Mouse (Mus musculus): ENCODE results near the gene Fam173a.
"Not testable (repeated sequence)": the region's sequence is repeated elsewhere in the genome, so short reads cannot be mapped to it uniquely, and the experiment has no call there.

Gene Fam173a

DNA sequence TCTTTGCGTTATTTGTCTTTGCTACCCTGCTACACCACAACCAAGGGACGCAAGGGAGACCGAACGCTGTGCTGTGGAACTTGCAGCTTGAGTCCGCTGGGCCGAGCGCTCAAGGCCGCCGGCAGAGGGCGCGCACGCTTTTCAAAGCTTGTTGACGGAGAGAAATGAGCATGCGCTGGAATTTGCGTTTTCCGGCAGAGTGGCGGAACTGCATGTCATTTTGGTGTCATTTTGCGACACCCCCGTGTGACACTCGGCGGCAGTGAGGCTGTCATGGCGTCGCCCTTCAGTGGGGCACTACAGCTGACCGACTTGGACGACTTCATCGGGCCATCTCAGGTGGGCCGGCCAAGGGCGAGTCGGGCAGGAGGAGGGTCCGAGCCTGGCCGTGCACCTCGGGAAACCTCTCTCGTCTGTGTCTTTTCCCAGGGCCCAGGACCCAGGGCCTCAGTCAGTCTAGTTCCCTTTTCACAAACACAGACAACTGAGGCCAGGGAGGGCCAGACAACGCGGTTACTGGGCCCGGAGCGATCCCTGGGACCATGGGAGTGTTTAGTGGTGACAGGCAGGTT, 19.1 kb downstream of the Fam173a start, which contains the start of gene Narfl:
Gene Narfl (plus strand): TSS at position 228 of the 572 bp plus-strand sequence.
- in situ Hi-C loops (cut with MboI; ENCODE audit: unreplicated experiment in 2 of 2), result loop anchor here in 1 of 2 experiments (25.0 kb wide), 1 partner anchor 639 kb away; the partner anchor contains the start of gene Neurl1b

DNA sequence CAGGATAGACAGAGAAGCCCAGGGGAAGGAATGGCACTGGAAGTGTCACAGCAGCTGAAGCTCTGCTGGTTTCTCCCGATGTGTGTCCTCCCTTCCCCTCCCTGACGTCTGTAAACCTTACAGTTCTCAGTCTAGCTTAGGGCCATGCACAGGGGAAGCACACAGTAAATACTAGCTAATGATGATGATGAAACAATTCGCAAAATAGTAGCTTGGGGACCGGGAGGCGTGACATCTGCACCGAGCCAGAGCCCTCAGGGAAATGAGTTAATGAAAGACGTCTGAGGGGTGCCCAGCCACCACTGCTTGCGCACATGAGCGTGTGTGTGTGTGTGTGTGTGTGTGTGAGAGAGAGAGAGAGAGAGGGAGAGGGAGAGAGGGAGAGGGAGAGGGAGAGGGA, 23.4 kb downstream of the Fam173a start:
- in situ Hi-C loops (cut with MboI; ENCODE audit: unreplicated experiment in 2 of 2), result loop anchor here (5.0 to 25.0 kb wide), 3 partner anchors 33 to 643 kb away; partner anchors contain the start of gene Neurl1b (in 1 of the 2)

DNA sequence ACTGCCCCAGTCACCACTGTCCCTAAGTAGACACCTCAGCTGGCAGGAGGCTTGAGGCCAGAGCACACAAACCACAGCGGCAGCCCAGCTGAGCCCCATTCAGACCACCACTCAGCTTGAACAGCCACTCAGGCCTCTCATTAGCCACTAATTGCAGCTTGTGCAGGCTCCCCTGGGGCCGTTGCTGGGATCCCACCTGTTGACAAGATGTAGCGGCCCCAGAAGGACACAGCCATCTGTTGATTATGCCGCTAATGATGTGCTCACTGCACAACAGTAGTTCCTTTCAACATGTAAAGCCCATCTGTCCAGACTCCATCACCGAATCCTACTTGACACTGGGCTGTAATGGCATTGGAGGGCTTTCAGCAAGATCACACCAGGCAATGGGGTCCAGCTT, 26.8 kb downstream of the Fam173a start:
- in situ Hi-C loops (cut with MboI; ENCODE audit: unreplicated experiment in 2 of 2), result loop anchor here (5.0 to 25.0 kb wide), 3 partner anchors 36 to 646 kb away; partner anchors contain the start of gene Neurl1b (in 1 of the 2)

DNA sequence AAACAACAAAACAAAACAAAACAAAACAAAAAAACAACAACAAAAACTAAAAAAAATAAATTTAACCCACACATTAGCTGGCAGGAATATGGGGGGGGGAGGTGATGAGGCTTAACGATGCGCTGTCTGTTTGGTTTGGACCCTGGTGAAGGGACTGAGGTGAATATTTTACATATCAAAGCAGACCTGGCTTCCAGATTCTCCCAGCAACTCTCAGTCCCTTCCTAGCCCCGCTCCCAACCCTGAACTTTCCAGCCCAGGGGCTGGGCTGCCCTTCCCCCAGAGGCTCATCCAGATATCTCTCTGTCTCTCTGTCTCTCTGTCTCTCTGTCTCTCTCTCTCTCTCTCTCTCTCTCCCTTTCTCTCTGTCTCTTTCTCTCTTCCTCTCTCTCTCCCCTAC, 30.1 kb downstream of the Fam173a start:
- in situ Hi-C loops (cut with MboI; ENCODE audit: unreplicated experiment in 2 of 2), result loop anchor here in 1 of 2 experiments (25.0 kb wide), 1 partner anchor 650 kb away; the partner anchor contains the start of gene Neurl1b

DNA sequence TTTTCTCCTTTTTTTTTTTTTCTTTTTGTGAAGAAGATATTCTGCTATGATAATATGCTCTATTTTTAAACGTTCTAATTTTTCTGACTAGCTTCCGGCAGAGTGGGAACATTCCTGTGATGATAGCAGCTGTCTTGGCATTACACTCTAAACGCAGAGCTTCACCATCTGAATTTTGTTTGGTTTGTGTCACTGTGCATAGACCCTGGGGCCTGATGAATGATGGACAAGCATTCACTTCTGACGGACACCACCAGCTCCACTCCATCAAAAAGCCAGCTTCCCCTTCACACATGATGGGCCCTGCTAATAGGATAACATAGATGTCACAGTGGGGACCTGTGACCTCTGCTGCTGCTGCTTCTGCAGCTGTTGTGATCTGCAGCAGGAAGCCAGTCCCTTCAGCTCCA, 31.1 kb downstream of the Fam173a start:
- in situ Hi-C loops (cut with MboI; ENCODE audit: unreplicated experiment in 2 of 2), result loop anchor here in 1 of 2 experiments (25.0 kb wide), 1 partner anchor 651 kb away; the partner anchor contains the start of gene Neurl1b

DNA sequence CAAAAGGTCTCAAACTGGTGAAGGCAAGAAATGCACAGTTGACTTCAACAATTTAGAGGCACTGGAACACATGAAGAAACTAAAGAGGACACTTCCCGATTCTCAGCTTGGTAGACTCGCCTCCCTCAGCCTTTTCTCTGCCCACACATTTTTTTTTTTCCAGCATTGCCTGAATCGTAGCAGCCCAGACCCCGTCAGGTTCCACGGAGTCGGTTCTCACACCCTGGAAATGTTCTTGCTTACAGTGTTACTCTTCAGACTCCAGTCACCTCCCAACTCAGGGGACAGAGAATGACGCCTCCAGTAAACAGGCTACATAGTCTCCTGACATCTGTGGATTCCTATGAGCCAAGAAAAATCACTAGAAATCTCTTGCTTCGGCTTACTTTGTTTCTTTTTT, 32.6 kb downstream of the Fam173a start:
- in situ Hi-C loops (cut with MboI; ENCODE audit: unreplicated experiment in 2 of 2), result loop anchor here in 1 of 2 experiments (25.0 kb wide), 1 partner anchor 652 kb away; the partner anchor contains the start of gene Neurl1b

DNA sequence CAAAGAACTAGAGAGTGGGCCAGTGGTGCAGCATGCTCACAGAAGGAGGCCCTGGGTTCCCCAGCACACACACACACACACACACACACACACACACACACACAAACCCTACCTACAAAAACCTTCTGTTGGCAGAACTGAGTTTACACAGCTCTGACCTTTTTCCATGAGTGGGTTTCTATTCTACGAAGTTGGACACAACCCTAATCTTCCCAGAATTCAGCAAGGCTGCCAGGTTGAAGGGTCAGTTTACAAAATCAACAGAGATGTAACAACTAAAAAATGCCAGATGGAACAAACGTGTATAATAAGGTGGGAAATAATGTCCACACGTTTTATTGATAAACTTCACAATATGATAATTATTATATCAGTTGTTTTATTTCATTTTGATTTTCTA, 35.0 kb downstream of the Fam173a start:
- in situ Hi-C loops (cut with MboI; ENCODE audit: unreplicated experiment in 2 of 2), result loop anchor here in 1 of 2 experiments (25.0 kb wide), 1 partner anchor 655 kb away; the partner anchor contains the start of gene Neurl1b

DNA sequence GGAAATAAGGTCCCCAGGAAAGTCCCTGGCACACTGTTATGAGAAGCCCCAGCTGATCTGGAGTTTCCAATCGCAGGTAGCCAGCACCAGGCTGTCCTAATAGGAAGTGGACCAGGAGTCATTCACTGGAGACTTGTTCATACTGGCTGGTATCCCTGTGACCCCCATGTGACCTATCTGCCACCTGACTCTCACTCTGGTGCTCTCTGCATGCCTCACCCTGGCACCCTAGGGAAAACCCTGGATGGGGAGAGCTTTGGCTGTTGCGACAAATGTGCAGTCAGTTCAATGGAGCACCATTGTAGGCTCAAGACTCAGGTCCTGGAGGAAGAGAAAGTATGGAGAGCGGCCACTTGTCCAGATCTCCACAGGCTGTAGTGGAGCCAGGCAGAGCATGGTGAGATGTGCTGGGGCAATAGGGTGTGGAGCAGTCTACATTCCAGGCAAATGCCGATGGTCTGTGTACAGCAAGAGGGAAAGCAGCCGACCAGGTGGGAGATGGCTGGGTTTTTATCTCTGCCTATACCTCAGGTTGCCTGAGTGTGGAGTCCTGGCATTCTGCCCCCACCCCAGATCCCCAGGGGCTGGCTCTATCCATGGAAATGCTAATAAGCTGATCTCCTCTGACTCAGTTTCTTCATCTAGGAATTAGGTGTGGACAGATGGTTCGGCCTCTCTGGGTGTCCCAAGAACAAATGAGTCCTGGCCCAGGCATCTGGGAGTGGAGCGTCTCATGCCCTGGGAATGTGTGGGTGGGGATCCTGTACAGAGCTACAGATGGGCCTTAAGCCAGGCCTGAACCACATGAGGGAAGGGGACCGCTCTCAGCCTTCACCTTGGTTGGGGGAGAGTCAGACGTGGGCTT, 36.1 kb downstream of the Fam173a start:
- in situ Hi-C loops (cut with MboI; ENCODE audit: unreplicated experiment in 2 of 2), result loop anchor here in 1 of 2 experiments (25.0 kb wide), 1 partner anchor 656 kb away; the partner anchor contains the start of gene Neurl1b

DNA sequence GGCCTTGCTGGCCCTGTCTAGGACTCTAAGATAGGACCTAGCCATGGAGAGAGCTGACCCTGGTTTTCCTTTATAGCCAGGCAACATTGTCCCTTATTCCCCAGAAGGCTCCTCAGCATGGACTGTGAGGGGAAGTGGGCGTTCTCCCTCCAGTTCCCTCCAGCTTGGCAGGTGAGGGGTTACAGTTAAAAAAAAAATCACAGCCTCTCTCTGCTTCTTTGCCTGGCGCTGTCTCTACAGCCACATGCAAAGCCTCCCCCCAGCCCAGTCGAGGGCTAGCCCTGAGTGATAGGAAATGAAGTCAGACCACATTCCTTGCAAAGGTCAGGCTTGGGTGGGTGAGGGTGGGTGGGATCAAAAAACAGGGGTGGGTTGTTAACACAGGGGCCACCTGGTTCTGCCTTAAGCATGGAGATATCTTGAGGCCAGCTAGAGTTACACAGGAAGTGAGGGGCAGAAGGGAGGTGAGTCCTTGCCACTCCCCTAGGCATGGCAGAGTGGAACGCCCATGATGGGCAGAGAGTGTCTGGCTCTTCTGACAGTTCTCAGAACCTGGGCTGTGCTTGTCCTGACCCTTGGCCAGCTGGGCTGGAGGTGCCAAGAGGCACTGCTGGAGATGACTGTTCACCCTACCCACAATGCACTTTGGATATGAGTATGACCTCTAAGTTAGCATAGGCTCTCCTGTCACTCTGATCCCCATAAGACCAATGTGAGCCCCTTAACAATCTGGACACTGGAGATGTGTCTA, 36.9 kb downstream of the Fam173a start:
- in situ Hi-C loops (cut with MboI; ENCODE audit: unreplicated experiment in 2 of 2), result loop anchor here in 1 of 2 experiments (25.0 kb wide), 1 partner anchor 656 kb away; the partner anchor contains the start of gene Neurl1b

DNA sequence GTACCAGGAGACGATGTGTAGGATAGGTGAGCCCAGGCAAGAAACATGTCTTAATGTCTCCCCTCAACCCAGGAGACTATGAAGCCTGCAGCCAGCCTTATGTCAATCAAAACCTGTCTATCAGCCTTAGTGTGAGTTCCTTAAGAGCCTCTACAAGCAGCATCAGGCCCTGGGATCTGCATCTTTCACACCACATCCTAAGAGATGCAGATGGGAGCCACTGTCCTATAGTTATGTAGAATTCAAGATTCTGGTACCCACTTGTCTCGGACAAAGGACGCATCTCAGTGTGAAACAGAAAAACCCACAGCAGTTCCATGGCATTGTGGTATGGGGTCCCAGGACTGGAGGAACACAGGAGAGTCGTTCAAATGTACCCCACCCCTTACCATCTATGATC, 37.6 kb downstream of the Fam173a start:
- in situ Hi-C loops (cut with MboI; ENCODE audit: unreplicated experiment in 2 of 2), result loop anchor here in 1 of 2 experiments (25.0 kb wide), 1 partner anchor 657 kb away; the partner anchor contains the start of gene Neurl1b

DNA sequence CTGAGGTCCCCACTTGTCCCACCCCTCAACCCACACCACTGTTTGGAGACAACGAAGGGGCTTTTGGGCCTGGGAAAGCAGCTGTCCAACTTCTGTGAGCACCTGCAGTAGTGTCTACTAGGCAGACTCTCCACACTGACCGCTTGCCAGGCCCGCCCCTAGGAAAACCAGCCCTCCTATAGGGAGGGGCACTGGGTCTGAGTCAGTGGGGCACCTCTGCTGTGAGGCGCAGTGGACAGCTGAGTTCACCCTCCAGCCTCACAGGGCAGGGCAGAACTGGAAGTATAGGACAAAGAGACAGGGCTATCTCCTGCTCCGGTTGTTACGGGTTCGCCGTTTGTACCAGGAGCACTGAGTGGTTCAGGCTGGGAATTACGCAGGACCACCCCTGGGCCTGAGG, 38.5 kb downstream of the Fam173a start, which contains the start of gene Msln:
Gene Msln (minus strand): TSS at position 138 of the 400 bp plus-strand sequence.
- in situ Hi-C loops (cut with MboI; ENCODE audit: unreplicated experiment in 2 of 2), result loop anchor here in 1 of 2 experiments (25.0 kb wide), 1 partner anchor 658 kb away; the partner anchor contains the start of gene Neurl1b

DNA sequence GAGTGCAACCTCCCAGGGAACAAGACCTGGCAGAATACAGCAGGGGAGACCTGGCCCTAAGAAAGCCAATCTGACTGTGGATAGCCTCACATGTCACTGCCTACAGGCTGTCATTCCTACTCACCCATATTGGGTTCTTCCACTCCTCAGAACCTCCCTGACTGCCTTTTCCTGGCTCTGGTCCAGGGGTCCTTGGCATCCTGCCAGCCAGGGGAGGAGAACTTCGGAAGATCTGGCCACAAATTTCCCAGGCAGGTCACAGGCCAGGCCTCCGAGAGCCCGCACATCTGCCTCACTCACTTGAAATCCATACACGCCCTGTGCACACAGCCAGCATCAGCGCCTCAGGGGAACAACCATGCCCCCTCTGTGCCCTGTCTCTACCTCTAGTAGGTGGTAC, 41.3 kb downstream of the Fam173a start:
- in situ Hi-C loops (cut with MboI; ENCODE audit: unreplicated experiment in 2 of 2), result loop anchor here in 1 of 2 experiments (25.0 kb wide), 1 partner anchor 661 kb away; the partner anchor contains the start of gene Neurl1b

DNA sequence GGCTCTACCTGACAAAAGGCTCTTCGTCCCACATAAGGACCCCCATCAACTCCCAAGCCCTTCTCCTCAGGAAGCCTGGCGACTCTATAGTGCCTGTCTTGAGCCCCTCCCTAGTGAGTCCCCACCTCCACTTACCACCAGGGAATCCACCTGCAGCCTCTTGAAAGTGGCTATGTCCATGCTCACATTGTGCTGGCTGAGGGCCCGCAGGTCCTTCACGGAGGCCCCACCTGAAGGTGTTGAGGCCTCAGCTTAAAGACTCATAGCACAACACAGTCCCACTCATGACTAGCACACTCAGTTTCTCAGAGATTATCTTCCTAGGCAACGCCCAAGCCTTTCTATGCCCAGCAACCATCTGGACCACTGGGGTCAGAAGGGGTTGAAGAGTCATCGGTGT, 43.4 kb downstream of the Fam173a start:
- in situ Hi-C loops (cut with MboI; ENCODE audit: unreplicated experiment in 2 of 2), result no loop called here

DNA sequence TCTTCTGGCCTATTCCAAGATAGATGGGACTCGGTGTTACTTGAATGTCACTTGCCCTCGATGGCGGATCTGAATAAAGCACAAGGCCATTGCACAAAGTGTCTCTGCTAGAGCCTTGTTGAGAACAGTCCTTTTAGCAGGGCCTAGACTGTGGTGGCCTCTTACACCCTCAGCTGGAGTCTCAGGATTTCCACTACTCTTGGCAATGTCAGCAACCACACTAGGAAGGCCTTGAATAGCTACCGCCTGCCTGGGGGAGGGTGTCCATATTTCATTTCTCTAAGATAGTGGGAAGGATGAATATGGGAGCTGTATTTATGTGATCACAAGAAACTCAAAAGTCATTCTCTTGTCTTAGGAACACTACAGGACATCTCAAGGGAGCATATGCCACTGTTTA, 44.5 kb downstream of the Fam173a start:
- in situ Hi-C loops (cut with MboI; ENCODE audit: unreplicated experiment in 2 of 2), result no loop called here

DNA sequence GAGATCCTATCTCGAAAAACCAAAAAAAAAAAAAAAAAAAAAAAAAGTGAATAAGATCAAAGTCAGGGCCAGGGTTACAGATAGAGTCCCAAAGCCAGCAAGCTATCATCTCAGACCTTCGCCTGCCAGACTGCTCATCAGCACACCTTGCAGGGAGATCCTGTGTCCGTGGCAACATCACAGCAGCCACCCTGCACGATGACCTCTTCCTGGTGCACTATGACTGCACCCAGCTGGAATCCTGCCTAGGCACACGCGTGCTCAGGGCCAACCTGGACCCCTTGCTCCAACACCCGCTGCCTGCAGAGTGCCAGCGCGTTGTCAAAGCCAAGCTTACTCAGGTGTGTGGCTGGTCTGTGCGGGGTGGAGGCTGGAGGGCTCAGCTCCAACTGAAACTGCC, 48.4 kb downstream of the Fam173a start:
- in situ Hi-C loops (cut with MboI; ENCODE audit: unreplicated experiment in 2 of 2), result no loop called here

DNA sequence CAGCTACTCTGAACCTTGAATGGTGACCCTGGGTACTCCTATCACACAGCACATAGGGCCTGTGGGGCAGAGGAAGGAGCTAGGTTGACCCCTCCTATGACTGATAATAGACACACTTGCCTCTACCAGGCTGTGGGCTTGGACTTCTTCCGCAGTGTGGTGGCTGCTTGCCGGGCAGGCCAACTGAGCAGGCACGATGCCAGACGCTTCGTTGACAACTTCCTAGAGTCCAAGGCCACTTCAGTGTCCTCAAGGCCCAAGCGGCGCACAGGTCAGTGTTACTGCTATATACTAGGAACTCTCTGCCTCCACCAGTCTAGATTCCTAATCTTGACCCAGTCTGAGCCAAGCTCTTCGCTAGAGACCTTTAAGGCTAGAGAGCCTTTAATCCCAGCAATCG, 48.9 kb downstream of the Fam173a start:
- in situ Hi-C loops (cut with MboI; ENCODE audit: unreplicated experiment in 2 of 2), result no loop called here

DNA sequence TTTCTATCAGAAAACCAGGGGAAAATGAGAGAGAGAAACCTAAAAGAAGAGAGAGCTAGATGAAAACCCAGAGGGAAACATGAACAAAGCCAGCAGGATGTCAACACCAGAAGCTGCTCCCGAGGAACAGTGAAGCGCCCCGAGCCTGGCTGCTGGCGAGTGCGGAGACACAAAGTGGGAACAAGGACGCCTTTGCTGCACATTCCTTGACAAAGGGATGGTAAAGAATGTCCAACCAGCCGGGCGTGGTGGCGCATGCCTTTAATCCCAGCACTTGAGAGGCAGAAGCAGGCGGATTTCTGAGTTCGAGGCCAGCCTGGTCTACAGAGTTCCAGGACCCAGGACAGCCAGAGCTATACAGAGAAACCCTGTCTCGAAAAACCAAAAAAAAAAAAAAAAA, 51.2 kb downstream of the Fam173a start:
- in situ Hi-C loops (cut with MboI; ENCODE audit: unreplicated experiment in 2 of 2), result not testable (repeated sequence)
